Mouse (Mus musculus) left cerebral cortex, adult 8-10 months (tissue): ENCODE measurements around the gene Cysrt1. TPM values are rescaled to one million over a fixed set of nuclear protein-coding genes. Genes with fewer than 3 reads are reported as not detected.
"Not testable (repeated sequence)": the region's sequence is repeated elsewhere in the genome, so short reads cannot be mapped to it uniquely, and the experiment has no call there.

Experiments used
- DNase-seq, 2 experiments: peaks; one replicate each; pipeline ENCODE4 v3.0.0; 2022; ENCODE audit warnings: low spot score in 2 of 2
- total RNA-seq, 4 experiments: library from RNA; stranded (reverse); gene quantifications; 2 replicates each; pipeline ENCODE4 v1.2.4; 2022

Gene Cysrt1
- total RNA-seq, 4 experiments from 2014 or later: not detected

GRCm38 (mm10) chr2:25265897-25266656 is 23.8 kb upstream of the Cysrt1 start:
- DNase-seq: no peak

DNA sequence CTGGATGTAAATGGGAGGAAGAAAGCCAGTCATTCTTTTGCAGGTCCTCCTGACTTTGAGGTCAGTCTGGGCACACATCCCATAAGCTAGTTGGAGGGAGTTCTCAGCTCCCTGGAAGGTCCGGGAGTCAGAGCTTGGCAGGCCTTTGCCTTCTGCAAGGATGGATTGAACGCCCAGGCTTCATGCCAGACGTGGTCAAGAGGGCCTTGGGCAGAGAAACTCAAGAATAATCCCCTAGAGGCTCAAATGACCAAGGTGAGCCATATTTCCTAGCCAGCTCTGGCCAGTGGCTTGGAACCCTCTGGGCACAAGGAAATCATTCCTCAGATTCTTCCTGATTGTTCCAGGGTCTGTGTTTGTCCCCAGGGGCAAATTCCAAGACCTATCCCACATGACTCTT is 22.6 kb upstream of the Cysrt1 start:
- no peak for DNase-seq

- DNase-seq: no peak
Measured at GRCm38 (mm10) chr2:25264286-25264660, 22.0 kb upstream of the Cysrt1 start.

- no peak for DNase-seq
Measured at GRCm38 (mm10) chr2:25263623-25264285, 21.5 kb upstream of the Cysrt1 start.

DNA sequence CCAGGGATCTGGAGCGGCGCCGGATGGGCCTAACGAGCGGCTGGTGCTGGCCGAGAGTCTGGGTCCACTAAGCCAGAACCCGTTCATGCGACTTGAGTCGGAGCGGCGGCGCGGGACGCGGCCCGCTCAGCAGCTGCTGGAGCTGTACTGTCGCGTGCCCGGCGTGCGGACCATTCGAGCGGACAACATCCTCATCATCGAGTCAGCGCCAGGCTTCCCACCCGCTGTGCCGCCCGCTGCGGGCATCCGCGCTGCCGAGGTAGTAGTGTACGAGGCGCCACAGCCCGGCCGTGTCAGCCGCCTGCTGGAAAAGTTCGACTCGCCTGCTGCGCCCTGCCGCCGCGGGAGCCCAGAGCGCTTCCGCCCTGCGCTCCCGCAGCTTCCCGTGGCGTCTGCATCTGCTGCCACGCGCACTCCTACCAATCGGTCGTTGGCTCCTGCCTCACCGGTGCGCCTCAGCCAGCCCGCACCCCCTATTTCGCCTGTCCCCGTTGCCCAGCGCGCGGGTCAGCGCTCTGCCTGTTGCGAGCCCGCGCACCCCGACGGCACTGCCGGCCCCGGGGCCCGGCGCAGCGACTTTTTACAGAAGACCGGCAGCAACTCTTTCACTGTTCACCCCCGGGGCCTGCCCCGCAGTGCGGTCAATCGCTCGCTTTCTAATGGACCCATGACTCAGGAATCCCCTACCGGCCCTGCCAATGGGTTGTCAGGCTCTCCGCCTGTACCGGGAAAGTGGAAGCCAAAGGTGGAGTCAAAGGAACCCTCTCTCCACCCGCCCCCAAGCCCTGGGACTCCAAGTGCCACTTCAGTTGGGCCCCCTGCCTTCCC is 20.8 kb upstream of the Cysrt1 start:
- no peak for DNase-seq

GRCm38 (mm10) chr2:25262291-25262767 is 20.1 kb upstream of the Cysrt1 start, which contains the start of gene Tprn:
Gene Tprn (plus strand): TSS chr2:25262618.
- peak; percentile 76 to 98 for DNase-seq

DNA sequence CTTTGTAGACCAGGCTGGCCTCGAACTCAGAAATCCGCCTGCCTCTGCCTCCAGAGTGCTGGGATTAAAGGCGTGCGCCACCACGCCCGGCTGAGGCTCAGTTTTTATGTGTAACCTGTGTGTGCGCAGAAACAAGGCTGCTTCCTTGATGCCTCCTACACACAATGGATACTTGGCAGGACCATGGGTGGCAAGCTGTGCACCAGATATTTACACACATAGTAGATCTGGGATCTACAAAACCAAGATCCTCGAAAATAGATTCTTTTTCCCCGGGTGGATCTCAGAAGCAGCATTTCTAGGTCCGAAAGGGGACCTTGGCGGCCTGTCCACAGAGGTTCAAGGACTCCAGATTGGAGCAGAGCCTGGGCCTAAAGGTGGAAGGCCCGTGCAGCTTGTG is 19.6 kb upstream of the Cysrt1 start:
- DNase-seq: no peak

DNA sequence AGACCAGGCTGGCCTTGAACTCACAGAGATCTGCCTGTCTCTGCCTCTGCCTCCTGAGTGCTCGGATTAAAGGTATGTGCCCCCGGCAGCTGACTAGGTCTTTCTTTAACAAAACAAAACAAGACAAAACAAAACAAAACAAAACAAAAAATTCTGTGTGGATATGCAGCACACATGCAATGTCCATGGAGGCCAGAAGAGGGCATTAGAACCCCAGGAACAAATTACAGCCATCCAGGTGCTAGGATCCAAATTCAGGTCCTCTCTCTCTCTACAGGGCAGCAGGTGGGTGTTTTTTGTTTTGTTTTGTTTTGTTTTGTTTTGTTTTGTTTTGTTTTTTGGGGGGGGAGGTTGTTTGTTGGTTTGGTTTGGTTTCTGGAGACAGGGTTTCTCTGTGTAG is 16.6 kb upstream of the Cysrt1 start:
- no peak for DNase-seq

- not testable (repeated sequence) for DNase-seq
Measured at GRCm38 (mm10) chr2:25257250-25257649, 15.0 kb upstream of the Cysrt1 start.

- not testable (repeated sequence) for DNase-seq
Measured at GRCm38 (mm10) chr2:25256443-25257109, 14.3 kb upstream of the Cysrt1 start.

GRCm38 (mm10) chr2:25255284-25255779 is 13.1 kb upstream of the Cysrt1 start, which contains the start of gene Tmem203:
Gene Tmem203 (plus strand): TSS chr2:25255439.
- DNase-seq: peak; percentile 77 to 83

DNA sequence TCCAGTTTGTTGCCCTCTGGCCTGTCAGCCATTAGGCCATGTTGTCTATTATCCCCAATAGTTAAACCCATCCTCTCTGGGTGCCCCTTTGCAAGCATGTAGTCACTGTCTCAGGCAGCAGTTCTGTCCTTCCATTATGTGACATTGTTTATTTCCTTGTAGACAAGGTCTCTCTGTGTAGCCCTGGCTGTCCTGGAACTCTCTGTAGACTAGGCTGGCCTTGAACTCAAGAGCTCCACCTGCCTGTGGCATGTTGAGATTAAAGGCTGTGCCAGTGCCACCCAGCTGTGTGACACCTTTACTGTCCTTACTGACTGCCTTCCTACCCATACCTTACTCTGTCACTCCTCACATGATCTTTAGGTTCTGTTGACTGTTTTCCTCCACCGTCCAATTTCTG is 10.1 kb upstream of the Cysrt1 start:
- no peak for DNase-seq

- no peak for DNase-seq
Measured at GRCm38 (mm10) chr2:25246183-25247072, 4.2 kb upstream of the Cysrt1 start, which contains the start of gene AL732309.1. Gene AL732309.1 (minus strand): TSS chr2:25246863.

GRCm38 (mm10) chr2:25244144-25244543 is 1.9 kb upstream of the Cysrt1 start:
- no peak for DNase-seq

GRCm38 (mm10) chr2:25243342-25243741 is 1.1 kb upstream of the Cysrt1 start:
- DNase-seq: no peak

DNA sequence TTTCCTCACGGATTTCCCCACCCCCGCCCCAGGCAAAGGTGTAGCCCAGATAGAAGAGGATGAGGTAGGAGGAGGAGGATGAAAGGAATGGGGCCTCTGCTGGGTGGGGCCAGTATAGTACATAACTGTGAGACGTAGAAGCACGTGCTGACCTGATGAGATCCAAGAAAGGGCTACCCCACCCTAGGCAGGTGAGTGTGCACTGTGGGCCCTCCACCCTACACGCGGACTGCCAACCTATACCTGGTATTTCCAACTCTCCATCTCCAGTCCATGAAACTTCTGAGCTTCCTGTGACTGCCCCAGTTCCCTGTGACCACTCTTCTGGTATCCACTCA is 845 bp downstream of the Cysrt1 start:
- no peak for DNase-seq

GRCm38 (mm10) chr2:25240723-25241437 is 1.4 kb downstream of the Cysrt1 start:
- peak in 1 of 2 experiments; percentile 68 for DNase-seq

- no peak for DNase-seq
Measured at GRCm38 (mm10) chr2:25240310-25240709, 1.9 kb downstream of the Cysrt1 start.

DNA sequence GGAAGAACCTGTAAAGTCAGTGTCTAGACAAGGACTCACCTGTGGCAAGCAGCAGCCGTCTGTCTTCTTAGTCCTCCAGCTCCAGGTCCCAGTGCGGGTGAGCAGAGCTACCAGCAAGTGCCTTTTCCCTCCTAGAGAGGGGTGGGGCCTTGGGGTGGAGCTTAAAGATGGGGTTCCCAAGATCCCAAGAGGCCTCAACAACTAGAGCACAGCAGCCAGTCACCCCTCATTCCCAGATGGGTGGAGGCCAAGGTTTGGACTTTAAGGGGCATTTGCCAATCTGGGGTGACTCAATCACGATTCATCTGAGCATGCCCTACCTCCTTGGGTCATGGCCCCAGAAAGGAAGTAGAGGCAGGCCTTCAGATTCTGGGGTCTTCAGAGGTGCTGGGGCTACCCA is 2.5 kb downstream of the Cysrt1 start:
- DNase-seq: no peak
